Mouse (Mus musculus): Measurements from ENCODE around the gene Nup88. TPM values are rescaled to one million over a fixed set of nuclear protein-coding genes. Genes with fewer than 3 reads are reported as not detected.
"Not testable (repeated sequence)": the region's sequence is repeated elsewhere in the genome, so short reads cannot be mapped to it uniquely, and the experiment has no call there.

Nup88 gene
- polyA plus RNA-seq, 1 experiment: 95.9 TPM

DNA sequence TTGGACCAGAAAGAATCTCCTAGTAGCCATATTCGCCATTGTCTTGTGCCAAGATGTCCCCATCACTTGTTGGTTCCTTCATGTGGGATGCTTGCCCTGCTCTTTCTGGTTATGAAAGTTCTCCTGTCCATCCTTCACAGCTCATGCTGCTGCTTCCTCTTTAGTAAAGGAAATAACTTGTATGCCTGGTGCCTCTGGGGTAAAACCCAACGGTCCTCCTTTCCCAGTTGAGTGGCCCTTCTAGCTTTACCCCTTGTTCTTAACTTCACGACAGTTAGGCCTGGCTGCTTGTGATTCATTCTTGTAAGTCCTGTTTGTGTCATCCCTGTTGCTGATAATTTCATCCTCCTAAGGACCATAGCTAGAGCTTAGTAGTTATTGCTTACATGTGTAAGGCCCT is 58.5 kb downstream of the Nup88 start:
- no peak for DNase-seq (ENCODE audit: low read depth)
- TF ChIP-seq POLR2A (IDR thresholded peaks at IDR 0.05; ENCODE audit: borderline replicate concordance, extremely low read depth, insufficient read depth, insufficient read length, poor library complexity, severe bottlenecking) (no peak), CTCF (IDR thresholded peaks at IDR 0.05; ENCODE audit: borderline replicate concordance, extremely low read depth, insufficient read depth, insufficient read length) (no peak)

- TF ChIP-seq POLR2A (IDR thresholded peaks at IDR 0.05; ENCODE audit: borderline replicate concordance, extremely low read depth, insufficient read depth, insufficient read length, poor library complexity, severe bottlenecking) (no peak), CTCF (IDR thresholded peaks at IDR 0.05; ENCODE audit: borderline replicate concordance, extremely low read depth, insufficient read depth, insufficient read length) (no peak)
- DNase-seq (ENCODE audit: low read depth): no peak
These were observed 63.1 kb downstream of the Nup88 start for GRCm38 (mm10) chr11:70906681-70907080.

DNA sequence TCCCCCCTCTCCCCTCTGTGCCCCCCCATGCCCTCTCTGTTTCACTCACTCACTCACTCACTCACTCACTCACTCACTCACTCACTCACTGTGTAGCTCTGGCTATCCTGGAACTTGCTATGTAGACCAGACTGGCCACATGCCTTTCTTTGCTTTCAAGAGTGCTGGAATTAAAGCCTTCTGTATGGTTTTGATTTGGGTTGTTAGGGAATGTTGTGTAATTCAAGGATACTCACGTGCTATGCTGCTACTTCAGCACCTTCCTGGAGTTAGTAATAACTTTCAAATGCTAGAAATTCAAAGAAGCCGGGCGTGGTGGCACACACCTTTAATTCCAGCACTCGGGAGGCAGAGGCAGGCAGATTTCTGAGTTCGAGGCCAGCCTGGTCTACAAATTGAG is 71.6 kb downstream of the Nup88 start:
- DNase-seq (ENCODE audit: low read depth): not testable (repeated sequence)

GRCm38 (mm10) chr11:70897680-70898079 is 72.1 kb downstream of the Nup88 start:
- TF ChIP-seq POLR2A (IDR thresholded peaks at IDR 0.05; ENCODE audit: borderline replicate concordance, extremely low read depth, insufficient read depth, insufficient read length, poor library complexity, severe bottlenecking) (no peak), CTCF (IDR thresholded peaks at IDR 0.05; ENCODE audit: borderline replicate concordance, extremely low read depth, insufficient read depth, insufficient read length) (no peak)
- DNase-seq (ENCODE audit: low read depth): no peak

Other genes starting within 250 kb of the Nup88 start
- gene Zfp3, start 205.8 kb downstream of the Nup88 start, polyA plus RNA-seq (2012; rRNA removed): 5.8 and 7.7 TPM in 2 replicates
- not detected in 2 replicates for gene Scimp, start 157.4 kb downstream of the Nup88 start, polyA plus RNA-seq (2012; rRNA removed)
- gene Rabep1, start 125.2 kb downstream of the Nup88 start, polyA plus RNA-seq (2012; rRNA removed): 20.3 and 33.9 TPM in 2 replicates
- 48.1 and 69.5 TPM in 2 replicates for gene Rpain, start 240 bp upstream of the Nup88 start, polyA plus RNA-seq (2012; rRNA removed)
- 116 and 141 TPM in 2 replicates for gene C1qbp, start 13.1 kb upstream of the Nup88 start, polyA plus RNA-seq (2012; rRNA removed)
- gene Dhx33, start 34.5 kb upstream of the Nup88 start, polyA plus RNA-seq (2012; rRNA removed): 27.9 and 28.1 TPM in 2 replicates
- 17.9 and 20.9 TPM in 2 replicates for gene Mis12, start 49.6 kb upstream of the Nup88 start, polyA plus RNA-seq (2012; rRNA removed)
- gene Derl2, start 49.9 kb upstream of the Nup88 start, polyA plus RNA-seq (2012; rRNA removed): 27.2 and 31.4 TPM in 2 replicates
- gene 6330403K07Rik, start 63.5 kb upstream of the Nup88 start, polyA plus RNA-seq (2012; rRNA removed): 490 and 561 TPM in 2 replicates
- not detected in 2 replicates for gene Nlrp1a, start 174.7 kb upstream of the Nup88 start, polyA plus RNA-seq (2012; rRNA removed)